Mouse (Mus musculus): Measurements from ENCODE around the gene Dnm3. TPM values are rescaled to one million over a fixed set of nuclear protein-coding genes. Genes with fewer than 3 reads are reported as not detected.

Gene Dnm3
- total RNA-seq, 2 experiments from 2014 or later = 0.15 TPM; not detected in 1

- 0 out of 2 replicates have a peak, but pooled peaks have one; percentile 15 for ATAC-seq (ENCODE audit: poor library complexity, severe bottlenecking)
These were observed 298.4 kb downstream of the Dnm3 start for GRCm38 (mm10) chr1:162179401-162179800.

- ATAC-seq (ENCODE audit: poor library complexity, severe bottlenecking) = no peak
These were observed 305.0 kb downstream of the Dnm3 start for GRCm38 (mm10) chr1:162172806-162173205.

- ATAC-seq (ENCODE audit: poor library complexity, severe bottlenecking) = no peak
These were observed 313.9 kb downstream of the Dnm3 start for GRCm38 (mm10) chr1:162163687-162164484.

GRCm38 (mm10) chr1:162162677-162163076, 315.2 kb downstream of the Dnm3 start:
- ATAC-seq (ENCODE audit: poor library complexity, severe bottlenecking) = no peak

GRCm38 (mm10) chr1:162162249-162162648, 315.6 kb downstream of the Dnm3 start:
- ATAC-seq (ENCODE audit: poor library complexity, severe bottlenecking) = no peak

GRCm38 (mm10) chr1:162160718-162161117, 317.1 kb downstream of the Dnm3 start:
- no peak for ATAC-seq (ENCODE audit: poor library complexity, severe bottlenecking)

GRCm38 (mm10) chr1:162158486-162158885, 319.3 kb downstream of the Dnm3 start:
- no peak for ATAC-seq (ENCODE audit: poor library complexity, severe bottlenecking)

GRCm38 (mm10) chr1:162157659-162158058, 320.2 kb downstream of the Dnm3 start:
- no peak for ATAC-seq (ENCODE audit: poor library complexity, severe bottlenecking)

GRCm38 (mm10) chr1:162156873-162157272, 321.0 kb downstream of the Dnm3 start:
- ATAC-seq (ENCODE audit: poor library complexity, severe bottlenecking) = no peak

GRCm38 (mm10) chr1:162155546-162155945, 322.3 kb downstream of the Dnm3 start:
- no peak for ATAC-seq (ENCODE audit: poor library complexity, severe bottlenecking)

- no peak for ATAC-seq (ENCODE audit: poor library complexity, severe bottlenecking)
These were observed 324.7 kb downstream of the Dnm3 start for GRCm38 (mm10) chr1:162153118-162153517.

GRCm38 (mm10) chr1:162149730-162150129, 328.1 kb downstream of the Dnm3 start:
- 0 out of 2 replicates have a peak, but pooled peaks have one; percentile 23 for ATAC-seq (ENCODE audit: poor library complexity, severe bottlenecking)

GRCm38 (mm10) chr1:162147554-162147953, 330.3 kb downstream of the Dnm3 start:
- ATAC-seq (ENCODE audit: poor library complexity, severe bottlenecking) = no peak

- no peak for ATAC-seq (ENCODE audit: poor library complexity, severe bottlenecking)
These were observed 332.1 kb downstream of the Dnm3 start for GRCm38 (mm10) chr1:162145748-162146147.

GRCm38 (mm10) chr1:162144992-162145391, 332.8 kb downstream of the Dnm3 start:
- ATAC-seq (ENCODE audit: poor library complexity, severe bottlenecking) = no peak

- no peak for ATAC-seq (ENCODE audit: poor library complexity, severe bottlenecking)
These were observed 333.6 kb downstream of the Dnm3 start for GRCm38 (mm10) chr1:162143974-162144912.

GRCm38 (mm10) chr1:162142285-162142684, 335.5 kb downstream of the Dnm3 start:
- ATAC-seq (ENCODE audit: poor library complexity, severe bottlenecking) = no peak

- no peak for ATAC-seq (ENCODE audit: poor library complexity, severe bottlenecking)
These were observed 341.5 kb downstream of the Dnm3 start for GRCm38 (mm10) chr1:162136328-162136727.

GRCm38 (mm10) chr1:162135451-162136213, 342.2 kb downstream of the Dnm3 start:
- ATAC-seq (ENCODE audit: poor library complexity, severe bottlenecking) = no peak

GRCm38 (mm10) chr1:162134651-162135066, 343.2 kb downstream of the Dnm3 start:
- no peak for ATAC-seq (ENCODE audit: poor library complexity, severe bottlenecking)
